Mouse (Mus musculus) spleen, adult 2 months (tissue): Measurements from ENCODE around the gene Hnrnpk. TPM values are rescaled to one million over a fixed set of nuclear protein-coding genes. Genes with fewer than 3 reads are reported as not detected.

Experiments used
- DNase-seq, 2 experiments: peaks; one replicate each; pipeline versions ENCODE4 v3.0.0 to v3.0.0-alpha.2; 2012 to 2021; ENCODE audit warnings: low spot score in 2 of 2, low read depth in 1 of 2
- H3K27ac ChIP-seq: fragments of 200-500 bp; 2 replicates; pipeline ENCODE4 v1.5.1; 2012; ENCODE audit warnings: low read length, inconsistent platforms; ENCODE audit not compliant: insufficient read depth
- H3K27me3 ChIP-seq: fragments of 200-500 bp; 2 replicates; pipeline ENCODE4 v1.6.1; 2012; ENCODE audit warnings: mild to moderate bottlenecking, moderate library complexity, low read length, inconsistent platforms; ENCODE audit not compliant: control insufficient read depth, insufficient read depth
- H3K36me3 ChIP-seq: fragments of 200-500 bp; 2 replicates; pipeline ENCODE4 v1.6.1; 2012; ENCODE audit warnings: mild to moderate bottlenecking, low read length, inconsistent platforms; ENCODE audit not compliant: control insufficient read depth, insufficient read depth
- H3K4me1 ChIP-seq: fragments of 200-500 bp; 2 replicates; pipeline ENCODE4 v1.6.1; 2011; ENCODE audit warnings: inconsistent platforms; ENCODE audit not compliant: control insufficient read depth, insufficient read depth, insufficient read length
- H3K4me3 ChIP-seq: fragments of 200-500 bp; 2 replicates; pipeline ENCODE4 v1.5.1; 2011; ENCODE audit warnings: mild to moderate bottlenecking, inconsistent platforms; ENCODE audit not compliant: insufficient read depth, insufficient read length; ENCODE audit errors: extremely low read depth
- CTCF ChIP-seq: fragments of 200-500 bp; IDR thresholded peaks from 2 replicates; pipeline ENCODE4 v1.5.1; 2011; ENCODE audit warnings: mild to moderate bottlenecking, inconsistent platforms; ENCODE audit not compliant: insufficient read depth, insufficient read length, insufficient replicate concordance; ENCODE audit errors: extremely low read depth
- POLR2A ChIP-seq: fragments of 200-500 bp; IDR thresholded peaks from 2 replicates; pipeline ENCODE4 v1.6.1; 2011; ENCODE audit warnings: low read depth, low read length, inconsistent platforms
- WGBS: fragments of 180-500 bp; shearing (Covaris S2); methylation state at CpG from one replicate; pipeline ENCODE4 v1.1.7; 2018; 5-methylcytosine and 5-hydroxymethylcytosine counted together
- polyA plus RNA-seq: library from polyadenylated mRNA; depleted of rRNA; stranded (reverse); fragments of >200 nt; gene quantifications from 2 replicates; pipeline ENCODE4 v1.2.3, GENCODE M21; 2012

Gene Hnrnpk
- polyA plus RNA-seq, 1 experiment: 210 TPM

DNA sequence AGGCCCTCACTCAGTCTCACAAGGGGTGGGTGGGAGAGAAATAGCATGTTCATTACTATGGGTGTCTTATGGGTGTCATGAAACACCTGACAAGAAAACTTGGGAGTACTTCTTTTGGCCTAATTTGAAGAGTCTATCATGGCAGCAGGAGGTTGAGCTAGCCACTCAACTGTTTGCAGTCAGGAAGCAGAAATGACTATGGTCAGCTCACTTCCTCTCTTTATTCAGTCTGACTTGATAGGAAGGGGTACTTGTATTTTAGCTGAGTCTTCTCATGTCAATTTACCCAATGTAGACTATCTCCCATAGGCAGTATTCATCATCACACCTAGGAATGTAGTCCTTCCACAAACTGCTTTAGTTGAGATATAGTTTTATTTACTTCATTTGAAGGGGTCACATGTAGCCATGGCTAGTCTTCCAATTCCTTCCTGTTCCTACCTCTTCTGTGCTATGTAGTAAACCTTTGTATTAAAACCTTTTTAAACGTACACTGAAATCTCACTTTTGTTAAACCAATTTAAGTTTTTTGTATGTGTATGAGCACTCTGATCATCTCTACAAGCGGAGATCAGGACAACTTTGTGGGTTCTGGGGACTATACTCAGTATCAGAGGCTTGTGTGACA is 13.7 kb downstream of the Hnrnpk start:
- Histone ChIP-seq H3K4me1 (peaks cover 5% of the 10 kb centered on the region), H3K27ac (no peak overlapping the region), H3K27me3 (no peaks in the 10 kb centered on the region), H3K36me3 (peaks cover 17% of the 10 kb centered on the region), H3K4me3 (no peak overlapping the region)
- TF ChIP-seq POLR2A (no peak), CTCF (no peak)
- no peak for DNase-seq
- WGBS: 87% methylated on average over 2 of the region's 2 CpGs

DNA sequence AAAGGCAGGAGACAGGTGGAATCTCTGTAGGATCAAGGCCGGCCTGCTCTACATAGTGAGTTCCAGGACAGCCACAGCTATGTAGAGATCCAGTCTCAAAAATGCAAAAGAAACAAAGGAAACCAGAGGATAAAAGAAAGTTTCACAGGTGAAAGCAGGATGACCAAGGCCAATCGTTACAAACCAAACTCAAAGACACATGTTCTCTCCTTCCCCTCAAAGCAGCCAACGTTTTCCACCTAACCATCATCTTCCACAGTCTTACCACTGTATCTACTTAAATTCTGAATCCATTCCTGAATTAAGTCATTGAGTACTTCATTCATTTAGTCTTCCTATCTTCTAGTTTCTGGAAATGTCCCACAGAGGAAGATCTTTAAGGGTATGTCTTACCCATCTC is 14.8 kb downstream of the Hnrnpk start:
- TF ChIP-seq CTCF (no peak), POLR2A (no peak)
- no peak for DNase-seq
- WGBS: 52% methylated on average over 3 of the region's 3 CpGs
- Histone ChIP-seq H3K36me3 (peaks cover 13% of the 10 kb centered on the region), H3K4me3 (no peak overlapping the region), H3K27me3 (no peaks in the 10 kb centered on the region), H3K4me1 (peaks cover 5% of the 10 kb centered on the region), H3K27ac (no peak overlapping the region)

DNA sequence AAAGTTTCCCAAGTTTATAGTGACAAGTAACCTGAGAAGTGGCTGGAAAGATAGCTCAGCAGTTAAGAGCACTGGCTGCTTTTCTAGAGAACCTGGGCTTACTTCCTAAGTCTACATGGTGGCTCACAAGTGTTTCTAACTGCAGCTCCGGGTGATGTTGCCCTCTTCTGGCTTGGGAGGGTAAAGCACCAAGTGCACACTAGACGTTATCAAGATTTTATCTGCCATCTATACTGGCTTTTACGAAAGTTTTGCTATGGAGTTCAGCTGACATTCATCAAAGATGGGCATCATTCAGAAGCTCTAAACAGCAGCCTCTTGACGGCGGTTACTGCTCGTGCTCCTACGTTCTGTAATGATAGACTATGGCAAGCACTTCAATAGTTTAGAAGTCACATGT is 15.2 kb downstream of the Hnrnpk start:
- TF ChIP-seq POLR2A: no peak
- peak; percentile 65; the same call in 1 of the 2 replicates for TF ChIP-seq CTCF
- Histone ChIP-seq H3K36me3 (peaks cover 13% of the 10 kb centered on the region), H3K27ac (no peak overlapping the region), H3K27me3 (no peaks in the 10 kb centered on the region), H3K4me3 (no peak overlapping the region), H3K4me1 (peaks cover 5% of the 10 kb centered on the region)
- peak; percentile 59 to 79 for DNase-seq
- WGBS: 20% methylated on average over 7 of the region's 7 CpGs

DNA sequence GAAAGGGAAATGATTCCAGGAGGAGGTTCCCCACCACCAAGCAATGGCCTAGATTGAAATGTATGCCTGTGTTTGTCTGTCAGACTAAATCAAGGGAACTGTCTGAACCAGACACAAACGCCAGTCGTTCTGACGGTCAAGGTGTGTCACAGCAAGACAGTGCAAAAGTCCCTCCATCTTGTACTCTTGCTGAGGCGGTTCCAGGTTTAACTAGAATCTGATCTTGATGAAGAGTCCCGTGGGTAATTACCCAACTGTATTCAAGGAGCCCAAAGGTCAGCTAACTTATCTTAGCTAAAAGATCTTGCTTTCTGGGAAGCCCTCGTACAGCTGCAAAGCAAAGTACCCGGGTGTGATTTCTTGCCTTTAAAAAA is 17.6 kb downstream of the Hnrnpk start:
- peak overlapping the region; percentile 86; the same call in 1 of the 2 replicates for H3K4me3 ChIP-seq
- no peak for TF ChIP-seq CTCF
- no peak for TF ChIP-seq POLR2A
- 83% methylated on average over 7 of the region's 7 CpGs for WGBS
- peaks cover 5% of the 10 kb centered on the region for H3K4me1 ChIP-seq
- H3K36me3 ChIP-seq: peaks cover 21% of the 10 kb centered on the region
- H3K27ac ChIP-seq: peak overlapping the region; percentile 71; the same call in 1 of the 2 replicates
- DNase-seq: no peak
- H3K27me3 ChIP-seq: no peaks in the 10 kb centered on the region

DNA sequence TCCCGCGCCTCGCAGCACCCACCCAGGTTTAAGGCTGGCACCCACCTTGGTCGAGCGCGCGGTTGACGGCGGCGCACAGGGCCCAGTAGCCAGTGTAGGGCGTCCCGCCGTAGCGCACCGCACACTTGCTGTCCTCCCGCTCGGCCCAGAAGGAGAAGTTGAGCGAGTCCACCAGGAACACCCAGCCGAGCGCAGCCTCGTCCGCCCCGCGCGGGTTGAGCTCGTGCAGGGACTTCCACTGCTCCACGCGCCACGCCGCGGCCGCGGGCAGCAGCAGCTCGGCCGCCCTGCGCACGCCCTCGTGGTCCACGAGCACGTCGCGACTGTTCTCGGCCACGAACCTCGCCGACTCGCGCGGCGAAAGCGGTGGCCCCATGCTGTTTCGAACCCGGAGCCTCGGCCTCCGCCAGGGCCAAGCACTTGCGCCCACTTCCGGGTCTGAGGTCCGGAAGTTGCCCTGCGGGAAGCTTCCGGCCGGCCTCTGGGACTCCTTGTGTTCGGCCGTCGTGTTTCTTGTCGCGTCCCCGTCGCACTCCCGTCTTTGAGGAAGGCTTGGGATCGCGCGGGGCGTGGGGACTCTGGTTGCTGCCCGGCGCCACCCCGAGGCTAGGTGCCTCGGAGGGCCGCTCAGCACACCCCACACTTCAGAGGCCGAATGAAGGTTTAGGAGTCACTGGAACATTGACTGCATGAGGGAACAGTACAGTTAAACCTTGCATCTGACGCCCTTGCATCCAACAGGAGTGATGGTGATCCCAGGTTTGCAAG is 18.2 kb downstream of the Hnrnpk start, which contains the start of gene 2210016F16Rik:
Gene 2210016F16Rik, minus strand, starts transcription at position 447 of the 768 bp plus-strand sequence.
- WGBS: 2% methylated on average over 80 of the region's 80 CpGs

DNA sequence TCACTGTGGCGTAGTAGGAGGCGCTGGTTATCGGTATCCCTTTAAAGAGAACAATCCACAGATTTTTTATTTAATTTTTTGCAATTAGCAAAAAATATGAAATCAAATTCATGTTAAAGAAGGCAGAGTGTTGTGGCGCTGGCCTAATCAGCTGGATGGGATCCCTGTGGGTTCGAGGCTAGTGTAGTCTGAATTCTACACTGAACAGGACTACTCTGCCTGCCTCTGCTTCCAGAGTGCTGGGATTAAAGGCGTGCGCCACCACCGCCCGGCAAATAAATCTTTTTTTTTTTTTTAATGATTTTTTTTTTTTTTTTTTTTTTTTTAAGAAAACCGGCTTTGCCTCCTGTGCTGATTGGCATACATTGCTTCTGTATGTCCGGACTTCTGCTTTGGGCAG is 18.8 kb downstream of the Hnrnpk start:
- H3K4me3 ChIP-seq: peak overlapping the region; percentile 86
- TF ChIP-seq CTCF (no peak), POLR2A (no peak)
- peaks cover 5% of the 10 kb centered on the region for H3K4me1 ChIP-seq
- DNase-seq: no peak
- H3K27me3 ChIP-seq: no peaks in the 10 kb centered on the region
- 44% methylated on average over 11 of the region's 11 CpGs for WGBS
- peaks cover 17% of the 10 kb centered on the region for H3K36me3 ChIP-seq
- no peak overlapping the region for H3K27ac ChIP-seq

More for the DNA sequence above, 18.2 kb downstream of the Hnrnpk start, which contains the start of gene 2210016F16Rik:
- no peaks in the 10 kb centered on the region for H3K27me3 ChIP-seq
- peaks cover 5% of the 10 kb centered on the region for H3K4me1 ChIP-seq
- TF ChIP-seq POLR2A (peak; percentile 38), CTCF (no peak)
- H3K27ac ChIP-seq: peak within 1 kb of the TSS; percentile 71
- peaks cover 18% of the 10 kb centered on the region for H3K36me3 ChIP-seq
- peak; percentile 22 to 60 for DNase-seq
- peak within 1 kb of the TSS; percentile 86 for H3K4me3 ChIP-seq

DNA sequence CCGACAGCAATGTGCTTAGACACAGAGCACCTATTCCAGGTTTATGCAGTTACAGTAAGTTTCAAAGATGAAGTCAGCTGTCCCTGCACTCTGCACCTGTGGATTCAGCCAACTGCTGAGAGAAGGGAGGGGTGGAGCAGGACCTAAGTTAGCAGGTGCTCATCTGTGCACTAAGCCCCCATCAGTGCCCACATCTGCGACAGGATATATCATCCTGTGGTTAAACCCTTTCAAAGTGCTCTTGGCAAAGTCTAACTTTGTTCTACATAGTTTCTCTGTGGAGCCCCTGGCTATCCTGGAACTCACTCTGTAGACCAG is 30.0 kb downstream of the Hnrnpk start:
- no peak overlapping the region for H3K4me3 ChIP-seq
- TF ChIP-seq CTCF: no peak
- no peak for TF ChIP-seq POLR2A
- H3K27me3 ChIP-seq: no peaks in the 10 kb centered on the region
- DNase-seq: no peak
- no peak overlapping the region for H3K27ac ChIP-seq
- WGBS: 47% methylated on average over 2 of the region's 2 CpGs
- no peaks in the 10 kb centered on the region for H3K36me3 ChIP-seq
- H3K4me1 ChIP-seq: no peaks in the 10 kb centered on the region
